11 mouse cellular contexts compared by ENCODE assay signal in the genomic region with DNA sequence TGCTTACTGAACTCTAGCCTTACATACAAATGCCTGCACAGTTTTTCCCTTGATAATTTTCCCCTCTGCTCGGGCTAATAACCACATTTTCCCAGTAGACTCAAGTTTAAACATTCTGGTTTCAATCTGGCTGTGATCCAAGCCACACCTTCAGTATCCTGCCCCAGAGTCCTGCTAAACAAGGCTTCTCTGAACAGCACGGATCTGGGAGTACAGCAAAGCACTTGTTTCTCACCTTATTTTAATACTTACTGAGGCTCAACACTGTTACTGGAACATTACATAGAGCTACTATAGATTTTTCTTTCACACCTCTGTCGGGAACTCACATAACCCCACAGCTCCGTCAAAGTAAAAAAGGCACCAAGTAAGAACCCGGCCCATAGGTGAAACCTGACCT.
A peak's percentile ranks its signal among the peaks of the same experiment; 100 is the strongest.
DNase-seq lines count a peak whose midpoint lies in the region; ATAC-seq and TF ChIP-seq lines count a peak whose summit lies in the region.
"Had no signal": no experiment of that assay in that cellular context is flagged by ENCODE, and none has a peak within 500 bp of the region (broad histone marks: within the 10 kb centered on the region; RNA-seq: fewer than 3 reads in every experiment).

No protein-coding gene starts in this region.

- H3K36me3 ChIP-seq in heart, embryonic 15.5 days, result no peaks in the 10 kb centered on the region
- no peaks in the 10 kb centered on the region for H3K36me3 ChIP-seq in heart, embryonic 11.5 days (ENCODE audit: control insufficient read depth, insufficient read depth, low read length)
- no peaks in the 10 kb centered on the region for H3K36me3 ChIP-seq in limb, embryonic 15.5 days
- H3K36me3 ChIP-seq: liver, embryonic 13.5 days had no signal

- no peaks in the 10 kb centered on the region for H3K4me1 ChIP-seq in heart, embryonic 15.5 days (replicated peaks)
- H3K4me1 ChIP-seq in heart, embryonic 11.5 days (ENCODE audit: control insufficient read depth, insufficient read depth, low read length), result no peaks in the 10 kb centered on the region
- H3K4me1 ChIP-seq in limb, embryonic 15.5 days, result peaks cover 3% of the 10 kb centered on the region; the same call in 1 of the 2 replicates
- H3K4me1 ChIP-seq: liver, embryonic 13.5 days had no signal

- no peak overlapping the region for H3K4me2 ChIP-seq in heart, embryonic 15.5 days
- no peak overlapping the region for H3K4me2 ChIP-seq in heart, embryonic 11.5 days
- no peak overlapping the region for H3K4me2 ChIP-seq in limb, embryonic 15.5 days
- H3K4me2 ChIP-seq: liver, embryonic 13.5 days had no signal

- WGBS in heart, embryonic 15.5 days, result 42% methylated on average over 5 of the region's 5 CpGs
- WGBS in heart, embryonic 11.5 days (ENCODE audit: insufficient replicate concordance), result 53% methylated on average over 5 of the region's 5 CpGs
- 39% methylated on average over 5 of the region's 5 CpGs for WGBS in limb, embryonic 15.5 days

- DNase-seq in 3T3-L1 (ENCODE audit: low read depth, low spot score), result peak; percentile 68
- DNase-seq in brain, embryonic 14.5 days (ENCODE audit: low read depth), result peak; percentile 47
- no peak for DNase-seq in retina, postnatal 1 day
- no peak for DNase-seq in heart, adult 18-20 months
- DNase-seq: cerebellum, adult 18-20 months; liver, embryonic 13.5 days; thymus, adult 18-20 months had no signal

- no peak overlapping the region for H3K4me3 ChIP-seq in heart, embryonic 15.5 days
- H3K4me3 ChIP-seq in heart, embryonic 11.5 days (ENCODE audit: low read depth, low read length), result no peak overlapping the region
- no peak overlapping the region for H3K4me3 ChIP-seq in limb, embryonic 15.5 days
- H3K4me3 ChIP-seq: liver, embryonic 13.5 days had no signal

- TF ChIP-seq POLR2A in brain, embryonic 14.5 days (IDR thresholded peaks at IDR 0.05; ENCODE audit: borderline replicate concordance, extremely low read depth, insufficient read depth, insufficient read length, poor library complexity, severe bottlenecking), result no peak

- H3K27me3 ChIP-seq in heart, embryonic 15.5 days, result no peaks in the 10 kb centered on the region
- H3K27me3 ChIP-seq in heart, embryonic 11.5 days (ENCODE audit: control insufficient read depth, insufficient read depth, low read length), result no peaks in the 10 kb centered on the region
- no peaks in the 10 kb centered on the region for H3K27me3 ChIP-seq in limb, embryonic 15.5 days
- H3K27me3 ChIP-seq: liver, embryonic 13.5 days had no signal

- H3K9me3 ChIP-seq in heart, embryonic 15.5 days (replicated peaks), result no peaks in the 10 kb centered on the region
- H3K9me3 ChIP-seq in heart, embryonic 11.5 days (replicated peaks; ENCODE audit: control insufficient read depth, low read length), result no peaks in the 10 kb centered on the region; the same call in 1 of the 2 replicates
- no peaks in the 10 kb centered on the region for H3K9me3 ChIP-seq in limb, embryonic 15.5 days
- H3K9me3 ChIP-seq: liver, embryonic 13.5 days had no signal

- TF ChIP-seq CTCF in brain, embryonic 14.5 days (IDR thresholded peaks at IDR 0.05; ENCODE audit: borderline replicate concordance, extremely low read depth, insufficient read depth, insufficient read length), result no peak

- H3K9ac ChIP-seq in heart, embryonic 15.5 days, result no peak overlapping the region
- no peak overlapping the region for H3K9ac ChIP-seq in heart, embryonic 11.5 days (ENCODE audit: low read depth, low read length)
- no peak overlapping the region for H3K9ac ChIP-seq in limb, embryonic 15.5 days
- H3K9ac ChIP-seq: liver, embryonic 13.5 days had no signal

- 0 out of 2 replicates have a peak, but pooled peaks have one; percentile 14 for ATAC-seq in heart, embryonic 15.5 days (replicated peaks; ENCODE audit: insufficient number of reproducible peaks, insufficient read depth, low FRiP score, low read depth)
- no peak for ATAC-seq in heart, embryonic 11.5 days (replicated peaks; ENCODE audit: insufficient number of reproducible peaks, low FRiP score, low TSS enrichment)
- ATAC-seq in limb, embryonic 15.5 days (ENCODE audit: insufficient number of reproducible peaks, low FRiP score, low TSS enrichment, low read depth), result peak; percentile 59; the same call in 1 of the 2 replicates
- ATAC-seq: activated CD4-positive, CD25-positive, alpha-beta regulatory T cell, adult 4 months had no signal

- no peak overlapping the region for H3K27ac ChIP-seq in heart, embryonic 15.5 days
- H3K27ac ChIP-seq in heart, embryonic 11.5 days (ENCODE audit: low read depth, low read length), result no peak overlapping the region
- peak overlapping the region; percentile 76 for H3K27ac ChIP-seq in limb, embryonic 15.5 days
- H3K27ac ChIP-seq: liver, embryonic 13.5 days had no signal

Comparison
In these comparisons a context has a peak if more than half of its experiments do, and no peak if none do; other contexts are left out.
1. DNase-seq: peak in 3T3-L1 (single experiment) and brain, embryonic 14.5 days (single experiment); none in retina, postnatal 1 day (single experiment) and heart, adult 18-20 months (0 of 2).